Mouse (Mus musculus) MEL (cell line): ENCODE data around the gene Steap3. TPM values are rescaled to one million over a fixed set of nuclear protein-coding genes. Genes with fewer than 3 reads are reported as not detected.
A peak's percentile ranks its signal among the peaks of the same experiment; 100 is the strongest.

Experiments used
- DNase-seq: peaks from one replicate; pipeline ENCODE4 v3.0.0; 2011; ENCODE audit warnings: low read depth, low spot score
- H3K27ac ChIP-seq: 2 replicates; pipeline ENCODE4 v1.5.1; 2012; ENCODE audit warnings: low read depth, mild to moderate bottlenecking, control low read depth, low read length, moderate library complexity; ENCODE audit not compliant: control insufficient read depth
- H3K27me3 ChIP-seq, 2 experiments: fragments of 150-350 bp in 1 of 2; sonication (generic) in 1 of 2; 2 replicates each; pipeline ENCODE4 v1.6.1; 2012; ENCODE audit warnings: low read length in 2 of 2, mild to moderate bottlenecking in 2 of 2, improper control_type of control experiment in 1 of 2, moderate library complexity in 1 of 2; ENCODE audit not compliant: insufficient read depth in 2 of 2, control insufficient read depth in 1 of 2
- H3K36me3 ChIP-seq, 2 experiments: 2 replicates each; pipeline ENCODE4 v1.6.1; 2012 to 2014; ENCODE audit warnings: low read length in 2 of 2, improper control_type of control experiment in 1 of 2, inconsistent platforms in 1 of 2, mild to moderate bottlenecking in 1 of 2; ENCODE audit not compliant: insufficient read depth in 2 of 2, control insufficient read depth in 1 of 2
- H3K4me1 ChIP-seq, 2 experiments: fragments of 150-350 bp in 1 of 2; sonication (generic) in 1 of 2; 2 replicates each; pipeline ENCODE4 v1.6.1; 2012; ENCODE audit warnings: low read length in 2 of 2, improper control_type of control experiment in 1 of 2, mild to moderate bottlenecking in 1 of 2; ENCODE audit not compliant: insufficient read depth in 2 of 2, control insufficient read depth in 1 of 2
- H3K4me3 ChIP-seq, 2 experiments: fragments of 150-350 bp in 1 of 2; sonication (generic) in 1 of 2; 2 replicates each; pipeline ENCODE4 v1.5.1; 2012; ENCODE audit warnings: low read depth in 2 of 2, low read length in 2 of 2, mild to moderate bottlenecking in 2 of 2, moderate library complexity in 2 of 2, control low read depth in 1 of 2, improper control_type of control experiment in 1 of 2; ENCODE audit not compliant: control insufficient read depth in 1 of 2, insufficient read depth in 1 of 2
- H3K79me2 ChIP-seq: 2 replicates; pipeline ENCODE4 v1.6.1; 2012; ENCODE audit warnings: mild to moderate bottlenecking, low read length, moderate library complexity; ENCODE audit not compliant: control insufficient read depth, poor library complexity, insufficient read depth
- H3K9ac ChIP-seq: 2 replicates; pipeline ENCODE4 v1.6.1; 2012; ENCODE audit warnings: low read depth, mild to moderate bottlenecking, control low read depth, low read length, moderate library complexity; ENCODE audit not compliant: control insufficient read depth, poor library complexity, severe bottlenecking
- H3K9me3 ChIP-seq: fragments of 150-350 bp; sonication (generic); replicated peaks from 2 replicates; pipeline ENCODE4 v1.6.1; 2012; ENCODE audit warnings: mild to moderate bottlenecking, low read length, improper control_type of control experiment, moderate library complexity; ENCODE audit not compliant: insufficient read depth
- BHLHE40 ChIP-seq: IDR thresholded peaks from 2 replicates; pipeline ENCODE4 v1.6.1; 2012; ENCODE audit warnings: low read depth, mild to moderate bottlenecking, inconsistent platforms, low read length, improper control_type of control experiment, borderline replicate concordance
- CHD1 ChIP-seq: IDR thresholded peaks from 2 replicates; pipeline ENCODE4 v1.6.1; 2012; ENCODE audit warnings: low read depth, mild to moderate bottlenecking, inconsistent platforms, low read length, improper control_type of control experiment
- CTCF ChIP-seq, 3 experiments: IDR thresholded peaks in 2 of 3; conservative IDR thresholded peaks in 1 of 3; 2 replicates each; pipeline ENCODE4 v1.5.1; 2011 to 2012; ENCODE audit warnings: low read length in 3 of 3, low read depth in 2 of 3, mild to moderate bottlenecking in 2 of 3, improper control_type of control experiment in 1 of 3, inconsistent platforms in 1 of 3, mixed read lengths in 1 of 3, moderate library complexity in 1 of 3; ENCODE audit not compliant: control insufficient read depth in 1 of 3, insufficient read depth in 1 of 3, poor library complexity in 1 of 3, severe bottlenecking in 1 of 3
- E2F4 ChIP-seq: IDR thresholded peaks from 2 replicates; pipeline ENCODE4 v1.6.1; 2011; ENCODE audit warnings: low read depth, low read length, improper control_type of control experiment, borderline replicate concordance
- ELF1 ChIP-seq: IDR thresholded peaks from 2 replicates; pipeline ENCODE4 v1.6.1; 2014; ENCODE audit warnings: low read depth, mild to moderate bottlenecking, inconsistent platforms, low read length, improper control_type of control experiment, moderate library complexity
- EP300 ChIP-seq, 2 experiments: IDR thresholded peaks; 2 replicates each; pipeline ENCODE4 v1.6.1; 2011; ENCODE audit warnings: improper control_type of control experiment in 2 of 2, low read length in 2 of 2, low read depth in 1 of 2, mild to moderate bottlenecking in 1 of 2
- ETS1 ChIP-seq: IDR thresholded peaks from 2 replicates; pipeline ENCODE4 v1.6.1; 2012; ENCODE audit warnings: low read depth, mild to moderate bottlenecking, inconsistent platforms, low read length, improper control_type of control experiment, moderate library complexity
- GATA1 ChIP-seq: IDR thresholded peaks from 2 replicates; pipeline ENCODE4 v1.6.1; 2011; ENCODE audit warnings: low read depth, low read length, improper control_type of control experiment
- JUND ChIP-seq: IDR thresholded peaks from 2 replicates; pipeline ENCODE4 v1.6.1; 2011; ENCODE audit warnings: low read depth, mild to moderate bottlenecking, improper control_type of control experiment, low read length
- MAFK ChIP-seq: IDR thresholded peaks from 2 replicates; pipeline ENCODE4 v1.6.1; 2011; ENCODE audit warnings: low read depth, mild to moderate bottlenecking, low read length, improper control_type of control experiment, borderline replicate concordance
- MAX ChIP-seq: IDR thresholded peaks from 2 replicates; pipeline ENCODE4 v1.6.1; 2011; ENCODE audit warnings: low read length, improper control_type of control experiment
- NELFE ChIP-seq: IDR thresholded peaks from 2 replicates; pipeline ENCODE4 v1.6.1; 2011; ENCODE audit warnings: low read depth, low read length, improper control_type of control experiment
- NRF1 ChIP-seq: IDR thresholded peaks from 2 replicates; pipeline ENCODE4 v1.6.1; 2014; ENCODE audit warnings: low read depth, mild to moderate bottlenecking, inconsistent platforms, low read length, improper control_type of control experiment, moderate library complexity; ENCODE audit not compliant: poor library complexity, insufficient read depth, severe bottlenecking
- POLR2AphosphoS5 ChIP-seq: IDR thresholded peaks from 2 replicates; pipeline ENCODE4 v1.6.1; 2012; ENCODE audit warnings: low read depth, borderline replicate concordance, mild to moderate bottlenecking, inconsistent platforms, low read length, moderate library complexity, mixed read lengths
- RAD21 ChIP-seq: IDR thresholded peaks from 2 replicates; pipeline ENCODE4 v1.6.1; 2011; ENCODE audit warnings: mild to moderate bottlenecking, low read depth, low read length, improper control_type of control experiment
- RCOR1 ChIP-seq: IDR thresholded peaks from 2 replicates; pipeline ENCODE4 v1.6.1; 2012; ENCODE audit warnings: low read depth, mild to moderate bottlenecking, inconsistent platforms, low read length, improper control_type of control experiment
- SIN3A ChIP-seq: IDR thresholded peaks from 2 replicates; pipeline ENCODE4 v1.6.1; 2012; ENCODE audit warnings: low read length, improper control_type of control experiment, inconsistent platforms
- SMC3 ChIP-seq: IDR thresholded peaks from 2 replicates; pipeline ENCODE4 v1.6.1; 2011; ENCODE audit warnings: low read depth, low read length, improper control_type of control experiment
- TAL1 ChIP-seq: IDR thresholded peaks from 2 replicates; pipeline ENCODE4 v1.6.1; 2012; ENCODE audit warnings: mild to moderate bottlenecking, inconsistent platforms, low read length, moderate library complexity, mixed read lengths
- TBP ChIP-seq: IDR thresholded peaks from 2 replicates; pipeline ENCODE4 v1.8.0; 2011; ENCODE audit warnings: low read depth, low read length, improper control_type of control experiment
- TCF12 ChIP-seq: IDR thresholded peaks from 2 replicates; pipeline ENCODE4 v1.6.1; 2014; ENCODE audit warnings: low read depth, mild to moderate bottlenecking, inconsistent platforms, low read length, improper control_type of control experiment, moderate library complexity
- UBTF ChIP-seq: IDR thresholded peaks from 2 replicates; pipeline ENCODE4 v1.6.1; 2012; ENCODE audit warnings: low read depth, mild to moderate bottlenecking, inconsistent platforms, low read length, improper control_type of control experiment, moderate library complexity, borderline replicate concordance; ENCODE audit not compliant: insufficient read depth
- ZC3H11A ChIP-seq: IDR thresholded peaks from 2 replicates; pipeline ENCODE4 v1.6.1; 2012; ENCODE audit warnings: low read depth, mild to moderate bottlenecking, inconsistent platforms, low read length, improper control_type of control experiment
- ZNF384 ChIP-seq: IDR thresholded peaks from 2 replicates; pipeline ENCODE4 v1.6.1; 2012; ENCODE audit warnings: low read depth, mild to moderate bottlenecking, inconsistent platforms, low read length, improper control_type of control experiment
- polyA plus RNA-seq, 2 experiments: library from polyadenylated mRNA; stranded (reverse) in 1 of 2; unstranded in 1 of 2; fragments of >175 nt in 1 of 2; fragments of >200 nt in 1 of 2; gene quantifications; 2 replicates each; pipeline versions ENCODE4 v1.2.1 to v1.2.4; 2012; ENCODE audit warnings: low replicate concordance in 2 of 2, low read depth in 1 of 2; ENCODE audit not compliant: insufficient read length in 2 of 2, insufficient read depth in 1 of 2, missing spikeins in 1 of 2
- total RNA-seq: library from RNA; depleted of rRNA; stranded (reverse); fragments of 300-350 nt; gene quantifications from 2 replicates; pipeline ENCODE4 v1.2.3, GENCODE M21; 2012

Steap3 gene
- total and polyA plus RNA-seq, 3 experiments = 50.2 to 101 (median 98.2) TPM

DNA sequence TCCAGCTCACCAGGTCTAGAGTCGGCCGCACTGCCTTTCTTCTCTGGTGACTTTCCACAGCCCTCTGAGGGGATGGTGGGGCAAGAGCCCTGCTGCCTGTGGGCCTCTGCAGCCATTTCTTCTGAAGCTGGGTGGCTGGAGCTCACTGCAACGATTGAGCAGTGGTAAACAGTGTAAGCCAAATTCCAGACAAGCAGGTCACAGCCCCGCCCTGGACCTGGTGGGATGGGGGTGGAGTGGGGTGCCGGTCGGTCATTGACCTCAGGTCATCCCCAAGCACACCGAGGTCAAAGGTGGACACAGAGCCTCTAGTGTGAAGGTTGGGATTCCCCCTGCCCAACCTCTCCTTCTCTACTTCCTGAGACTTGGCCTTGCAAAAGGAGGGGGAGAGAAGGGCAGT lies 2.4 kb downstream of the Steap3 start:
- H3K4me1 ChIP-seq = peaks cover 11 to 38% of the 10 kb centered on the region in 2 experiments
- TF ChIP-seq TCF12 (no peak), NELFE (no peak), MAX (no peak), NRF1 (no peak), E2F4 (no peak), MAFK (no peak), SIN3A (no peak), RCOR1 (no peak), GATA1 (no peak), UBTF (no peak), ZNF384 (no peak), JUND (no peak), ZC3H11A (no peak), SMC3 (no peak), ETS1 (no peak), ELF1 (no peak), BHLHE40 (no peak), POLR2AphosphoS5 (no peak)
- TF ChIP-seq, all 39 proteins: peak for 0
- no peak overlapping the region; a peak in 1 of 4 replicates for H3K4me3 ChIP-seq
- no peak overlapping the region for H3K9ac ChIP-seq
- peaks cover 3% of the 10 kb centered on the region; the same call in 1 of the 2 replicates for H3K79me2 ChIP-seq
- H3K27ac ChIP-seq = peak overlapping the region; percentile 46; the same call in 1 of the 2 replicates
- H3K9me3 ChIP-seq = no peaks in the 10 kb centered on the region
- peaks cover 0 to 31% of the 10 kb centered on the region in 2 experiments; a peak in 2 of 4 replicates for H3K36me3 ChIP-seq
- DNase-seq = no peak
- H3K27me3 ChIP-seq = no peaks in the 10 kb centered on the region

GRCm38 (mm10) chr1:120267631-120268030 lies 4.9 kb downstream of the Steap3 start:
- no peak overlapping the region for H3K27ac ChIP-seq
- peaks cover 27% of the 10 kb centered on the region for H3K79me2 ChIP-seq
- H3K4me3 ChIP-seq = no peak overlapping the region
- H3K36me3 ChIP-seq = peaks cover 0 to 44% of the 10 kb centered on the region in 2 experiments; a peak in 2 of 4 replicates
- TF ChIP-seq NELFE (no peak), RCOR1 (peak; percentile 15; the same call in 1 of the 2 replicates), GATA1 (peak; percentile 64), TAL1 (peak; percentile 28; the same call in 1 of the 2 replicates), ETS1 (peak; percentile 66), TBP (no peak), TCF12 (peak; percentile 43; the same call in 1 of the 2 replicates), ZNF384 (no peak), RAD21 (no peak), CTCF (IDR thresholded peaks at IDR 0.05 in 2 of 3, conservative IDR thresholded peaks at IDR 0.05 in 1 of 3; ENCODE audit: control insufficient read depth in 1 of 3, insufficient read depth in 1 of 3, low read depth in 2 of 3, low read length in 3 of 3, poor library complexity in 1 of 3, severe bottlenecking in 1 of 3) (no peak), EP300 (IDR thresholded peaks at IDR 0.05; ENCODE audit: low read depth in 1 of 2, low read length in 2 of 2) (peak in 1 of 2 experiments; percentile 58; a peak in 2 of 4 replicates), CHD1 (no peak), BHLHE40 (0 out of 2 replicates have a peak, but pooled peaks have one; percentile 38)
- DNase-seq = peak; percentile 62
- no peaks in the 10 kb centered on the region for H3K27me3 ChIP-seq
- peaks cover 11 to 53% of the 10 kb centered on the region in 2 experiments for H3K4me1 ChIP-seq
- no peak overlapping the region for H3K9ac ChIP-seq
- H3K9me3 ChIP-seq = no peaks in the 10 kb centered on the region
